Mouse (Mus musculus) limb, embryonic 11.5 days (tissue): Measurements from ENCODE around the gene Fut4. TPM values are rescaled to one million over a fixed set of nuclear protein-coding genes. Genes with fewer than 3 reads are reported as not detected.
A peak's percentile ranks its signal among the peaks of the same experiment; 100 is the strongest.

Source experiments
- ATAC-seq: fragments of 200-750 bp; cut with Nextera tagmentation; 2 replicates; pipeline ENCODE4 v1.8.0; 2017; ENCODE audit warnings: low read depth; ENCODE audit not compliant: insufficient number of reproducible peaks, low FRiP score, low TSS enrichment
- DNase-seq: peaks from one replicate; pipeline ENCODE4 v3.0.0-alpha.2; 2015; ENCODE audit warnings: low spot score
- H3K27ac ChIP-seq: fragments of 300-500 bp; sonication (generic); replicated peaks from 2 replicates; pipeline ENCODE4 v1.5.1; 2014; ENCODE audit warnings: low read depth, mild to moderate bottlenecking, low read length
- H3K27me3 ChIP-seq: fragments of 300-500 bp; sonication (generic); 2 replicates; pipeline ENCODE4 v1.6.1; 2014; ENCODE audit warnings: mild to moderate bottlenecking, low read length, mixed read lengths; ENCODE audit not compliant: control insufficient read depth, insufficient read depth
- H3K36me3 ChIP-seq: fragments of 300-500 bp; sonication (generic); 2 replicates; pipeline ENCODE4 v1.6.1; 2014; ENCODE audit warnings: mild to moderate bottlenecking, low read length, moderate library complexity, mixed read lengths; ENCODE audit not compliant: control insufficient read depth, insufficient read depth
- H3K4me1 ChIP-seq: fragments of 300-500 bp; sonication (generic); 2 replicates; pipeline ENCODE4 v1.6.1; 2014; ENCODE audit warnings: low read length, mixed read lengths; ENCODE audit not compliant: control insufficient read depth, insufficient read depth
- H3K4me2 ChIP-seq: fragments of 300-500 bp; sonication (generic); 2 replicates; pipeline ENCODE4 v1.6.1; 2014; ENCODE audit warnings: low read depth, mild to moderate bottlenecking, moderate library complexity; ENCODE audit not compliant: severe bottlenecking
- H3K4me3 ChIP-seq: fragments of 300-500 bp; sonication (generic); 2 replicates; pipeline ENCODE4 v1.5.1; 2014; ENCODE audit warnings: low read depth, low read length
- H3K9ac ChIP-seq: fragments of 300-500 bp; sonication (generic); 2 replicates; pipeline ENCODE4 v1.6.1; 2014; ENCODE audit warnings: mild to moderate bottlenecking, low read length
- H3K9me3 ChIP-seq: fragments of 300-500 bp; sonication (generic); 2 replicates; pipeline ENCODE4 v1.6.1; 2016; ENCODE audit warnings: low read length; ENCODE audit not compliant: control insufficient read depth
- WGBS: fragments of 180-500 bp; shearing (Covaris S2); extraction: QIAGEN DNeasy Blood & Tissue Kit; methylation state at CpG from one replicate; pipeline ENCODE4 v1.1.7; 2014; 5-methylcytosine and 5-hydroxymethylcytosine counted together
- polyA plus RNA-seq: library from polyadenylated mRNA; unstranded; fragments of >200 nt; fragmentation: Nextera tagmentation; extraction: Ambion mirVana; gene quantifications from 2 replicates; pipeline ENCODE4 v1.2.1, GENCODE M21; 2014

Fut4 gene
- 5.2 TPM in 2 replicates for polyA plus RNA-seq

GRCm38 (mm10) chr9:14752001-14752522 is at the start of gene Fut4:
Fut4 (minus strand) TSS chr9:14752393.
- H3K9me3 ChIP-seq = no peaks in the 10 kb centered on the region
- no peak within 1 kb of the TSS; the same call in 1 of the 2 replicates for H3K27ac ChIP-seq
- under 1% methylated on average over 23 of the region's 28 CpGs for WGBS
- peak within 1 kb of the TSS; percentile 58 for H3K4me3 ChIP-seq
- peak; percentile 87 for ATAC-seq
- peak within 1 kb of the TSS; percentile 77 for H3K9ac ChIP-seq
- H3K36me3 ChIP-seq = no peaks in the 10 kb centered on the region
- no peaks in the 10 kb centered on the region for H3K27me3 ChIP-seq
- peaks cover 4% of the 10 kb centered on the region; the same call in 1 of the 2 replicates for H3K4me1 ChIP-seq
- peak within 1 kb of the TSS; percentile 90 for H3K4me2 ChIP-seq
- DNase-seq = no peak

GRCm38 (mm10) chr9:14787356-14787755 is 35.2 kb upstream of the Fut4 start:
- Histone ChIP-seq H3K36me3 (peaks cover 11% of the 10 kb centered on the region; the same call in 1 of the 2 replicates), H3K9ac (no peak overlapping the region), H3K27me3 (no peaks in the 10 kb centered on the region), H3K4me1 (no peaks in the 10 kb centered on the region), H3K27ac (no peak overlapping the region), H3K4me3 (no peak overlapping the region), H3K9me3 (no peaks in the 10 kb centered on the region), H3K4me2 (no peak overlapping the region)
- WGBS = 89% methylated on average over 6 of the region's 6 CpGs
- ATAC-seq (no peak), DNase-seq (no peak)

- Histone ChIP-seq H3K4me3 (peak within 1 kb of the TSS; percentile 78), H3K9me3 (no peaks in the 10 kb centered on the region), H3K9ac (peak within 1 kb of the TSS; percentile 90), H3K4me1 (no peaks in the 10 kb centered on the region), H3K36me3 (peaks cover 5% of the 10 kb centered on the region; the same call in 1 of the 2 replicates), H3K27ac (peak within 1 kb of the TSS; percentile 95), H3K27me3 (no peaks in the 10 kb centered on the region), H3K4me2 (peak within 1 kb of the TSS; percentile 65)
- peak; percentile 97 for DNase-seq
- peak; percentile 99 for ATAC-seq
- WGBS = under 1% methylated on average over 62 of the region's 62 CpGs
Observed at GRCm38 (mm10) chr9:14784039-14785002, 32.1 kb upstream of the Fut4 start, which contains the start of the genes Mre11a and Ankrd49. Mre11a (plus strand) TSS chr9:14784654. Ankrd49 (minus strand) TSS chr9:14784856.

GRCm38 (mm10) chr9:14778341-14778740 is 26.1 kb upstream of the Fut4 start:
- no peaks in the 10 kb centered on the region for H3K4me1 ChIP-seq
- ATAC-seq (no peak), DNase-seq (no peak)

GRCm38 (mm10) chr9:14773813-14774212 is 21.6 kb upstream of the Fut4 start:
- DNase-seq = no peak
- H3K9me3 ChIP-seq = no peaks in the 10 kb centered on the region
- H3K27me3 ChIP-seq = no peaks in the 10 kb centered on the region
- H3K4me1 ChIP-seq = peaks cover 9% of the 10 kb centered on the region; the same call in 1 of the 2 replicates
- H3K4me2 ChIP-seq = no peak overlapping the region
- H3K4me3 ChIP-seq = no peak overlapping the region
- no peaks in the 10 kb centered on the region for H3K36me3 ChIP-seq
- 52% methylated on average over 2 of the region's 2 CpGs for WGBS
- H3K27ac ChIP-seq = no peak overlapping the region
- no peak for ATAC-seq
- no peak overlapping the region for H3K9ac ChIP-seq

More at GRCm38 (mm10) chr9:14778341-14778740, 26.1 kb upstream of the Fut4 start:
- peaks cover 2% of the 10 kb centered on the region; the same call in 1 of the 2 replicates for H3K36me3 ChIP-seq
- no peaks in the 10 kb centered on the region for H3K27me3 ChIP-seq
- no peak overlapping the region for H3K4me3 ChIP-seq
- no peak overlapping the region for H3K4me2 ChIP-seq
- 37% methylated on average over 13 of the region's 13 CpGs for WGBS
- no peak overlapping the region for H3K9ac ChIP-seq
- no peak overlapping the region for H3K27ac ChIP-seq
- H3K9me3 ChIP-seq = no peaks in the 10 kb centered on the region

GRCm38 (mm10) chr9:14772074-14772473 is 19.9 kb upstream of the Fut4 start:
- ATAC-seq (no peak), DNase-seq (no peak)
- H3K27me3 ChIP-seq = 0 out of 2 replicates have a peak, but pooled peaks cover 2% of the 10 kb centered on the region
- H3K27ac ChIP-seq = no peak overlapping the region
- 83% methylated on average over 2 of the region's 2 CpGs for WGBS
- H3K4me1 ChIP-seq = peaks cover 9% of the 10 kb centered on the region; the same call in 1 of the 2 replicates
- no peaks in the 10 kb centered on the region for H3K36me3 ChIP-seq
- no peak overlapping the region for H3K4me2 ChIP-seq
- no peaks in the 10 kb centered on the region for H3K9me3 ChIP-seq
- no peak overlapping the region for H3K4me3 ChIP-seq
- H3K9ac ChIP-seq = no peak overlapping the region

- no peak within 1 kb of the TSS for H3K4me3 ChIP-seq
- DNase-seq = peak; percentile 52
- ATAC-seq = peak; percentile 51; the same call in 1 of the 2 replicates
- H3K9me3 ChIP-seq = no peaks in the 10 kb centered on the region
- peak within 1 kb of the TSS; percentile 27 for H3K4me2 ChIP-seq
- peaks cover 9% of the 10 kb centered on the region; the same call in 1 of the 2 replicates for H3K4me1 ChIP-seq
- no peak within 1 kb of the TSS for H3K27ac ChIP-seq
- H3K9ac ChIP-seq = no peak within 1 kb of the TSS
- 0 out of 2 replicates have a peak, but pooled peaks cover 2% of the 10 kb centered on the region for H3K27me3 ChIP-seq
- H3K36me3 ChIP-seq = no peaks in the 10 kb centered on the region
- WGBS = 18% methylated on average over 23 of the region's 23 CpGs
Observed at GRCm38 (mm10) chr9:14770803-14771471, 18.7 kb upstream of the Fut4 start, which contains the start of gene 1700012B09Rik. 1700012B09Rik (minus strand) TSS chr9:14771030.

GRCm38 (mm10) chr9:14769811-14770210 is 17.6 kb upstream of the Fut4 start:
- ATAC-seq (no peak), DNase-seq (no peak)
- Histone ChIP-seq H3K4me3 (no peak overlapping the region), H3K4me2 (no peak overlapping the region), H3K9me3 (no peaks in the 10 kb centered on the region), H3K4me1 (peaks cover 9% of the 10 kb centered on the region; the same call in 1 of the 2 replicates), H3K27me3 (0 out of 2 replicates have a peak, but pooled peaks cover 2% of the 10 kb centered on the region), H3K9ac (no peak overlapping the region), H3K36me3 (no peaks in the 10 kb centered on the region), H3K27ac (no peak overlapping the region)
- 58% methylated on average over 6 of the region's 6 CpGs for WGBS
